Mouse (Mus musculus): ENCODE measurements around the gene Pspc1. TPM values are rescaled to one million over a fixed set of nuclear protein-coding genes. Genes with fewer than 3 reads are reported as not detected.

Pspc1 gene
- polyA plus RNA-seq, 2 experiments: 12.0 to 12.1 TPM

GRCm38 (mm10) chr14:56751282-56751681 is 26.8 kb downstream of the Pspc1 start:
- H3K4me1 ChIP-seq (replicated peaks; ENCODE audit: control insufficient read depth in 2 of 2, insufficient read depth in 2 of 2, low read length in 1 of 2): no peaks in the 10 kb centered on the region
- H3K9me3 ChIP-seq (ENCODE audit: control insufficient read depth, low read length): no peaks in the 10 kb centered on the region
- H3K27me3 ChIP-seq (ENCODE audit: control insufficient read depth, insufficient read depth, low read length): no peaks in the 10 kb centered on the region
- H3K9ac ChIP-seq (replicated peaks): no peak overlapping the region
- no peak overlapping the region for H3K4me2 ChIP-seq (ENCODE audit: low read depth)
- no peak for TF ChIP-seq EP300 (IDR thresholded peaks at IDR 0.05; ENCODE audit: low read depth)
- TF ChIP-seq CTCF (IDR thresholded peaks at IDR 0.05; ENCODE audit: low read depth): no peak
- H3K36me3 ChIP-seq (replicated peaks; ENCODE audit: control insufficient read depth, insufficient read depth, low read depth): peaks cover 39% of the 10 kb centered on the region
- WGBS (ENCODE audit: insufficient replicate concordance): 90% methylated on average over 4 of the region's 4 CpGs
- no peak for ATAC-seq (ENCODE audit: insufficient read depth)
- DNase-seq (ENCODE audit: low read depth in 3 of 3, low spot score in 3 of 3): no peak
- no peak overlapping the region for H3K4me3 ChIP-seq (ENCODE audit: insufficient read depth in 1 of 2, low read depth in 2 of 2, low read length in 2 of 2)
- H3K27ac ChIP-seq: no peak overlapping the region

GRCm38 (mm10) chr14:56740175-56740574 is 37.9 kb downstream of the Pspc1 start:
- no peak for DNase-seq (ENCODE audit: low read depth in 3 of 3, low spot score in 3 of 3)

GRCm38 (mm10) chr14:56726493-56726892 is 51.6 kb downstream of the Pspc1 start:
- DNase-seq (ENCODE audit: low read depth in 3 of 3, low spot score in 3 of 3) (no peak), ATAC-seq (ENCODE audit: insufficient read depth) (no peak)
- Histone ChIP-seq H3K4me1 (replicated peaks; ENCODE audit: control insufficient read depth in 2 of 2, insufficient read depth in 2 of 2, low read length in 1 of 2) (no peaks in the 10 kb centered on the region), H3K27me3 (ENCODE audit: control insufficient read depth, insufficient read depth, low read length) (no peaks in the 10 kb centered on the region), H3K4me3 (ENCODE audit: insufficient read depth in 1 of 2, low read depth in 2 of 2, low read length in 2 of 2) (no peak overlapping the region), H3K4me2 (ENCODE audit: low read depth) (no peak overlapping the region), H3K36me3 (replicated peaks; ENCODE audit: control insufficient read depth, insufficient read depth, low read depth) (peaks cover 5% of the 10 kb centered on the region; the same call in 1 of the 2 replicates), H3K9me3 (ENCODE audit: control insufficient read depth, low read length) (no peaks in the 10 kb centered on the region), H3K27ac (no peak overlapping the region), H3K9ac (replicated peaks) (no peak overlapping the region)
- TF ChIP-seq CTCF (IDR thresholded peaks at IDR 0.05; ENCODE audit: low read depth) (no peak), EP300 (IDR thresholded peaks at IDR 0.05; ENCODE audit: low read depth) (no peak)
- WGBS (ENCODE audit: insufficient replicate concordance): 20% methylated on average over 1 of the region's 1 CpGs

More at GRCm38 (mm10) chr14:56740175-56740574, 37.9 kb downstream of the Pspc1 start:
- Histone ChIP-seq H3K27ac (no peak overlapping the region), H3K36me3 (replicated peaks; ENCODE audit: control insufficient read depth, insufficient read depth, low read depth) (peaks cover 5% of the 10 kb centered on the region), H3K4me2 (ENCODE audit: low read depth) (no peak overlapping the region), H3K4me1 (replicated peaks; ENCODE audit: control insufficient read depth in 2 of 2, insufficient read depth in 2 of 2, low read length in 1 of 2) (no peaks in the 10 kb centered on the region), H3K4me3 (ENCODE audit: insufficient read depth in 1 of 2, low read depth in 2 of 2, low read length in 2 of 2) (no peak overlapping the region), H3K9me3 (ENCODE audit: control insufficient read depth, low read length) (no peaks in the 10 kb centered on the region), H3K9ac (replicated peaks) (no peak overlapping the region), H3K27me3 (ENCODE audit: control insufficient read depth, insufficient read depth, low read length) (no peaks in the 10 kb centered on the region)
- TF ChIP-seq CTCF (IDR thresholded peaks at IDR 0.05; ENCODE audit: low read depth) (peak; percentile 65), EP300 (IDR thresholded peaks at IDR 0.05; ENCODE audit: low read depth) (no peak)
- WGBS (ENCODE audit: insufficient replicate concordance): 83% methylated on average over 1 of the region's 1 CpGs
- no peak for ATAC-seq (ENCODE audit: insufficient read depth)

- no peak for DNase-seq (ENCODE audit: low read depth in 3 of 3, low spot score in 3 of 3)
- 71% methylated on average over 4 of the region's 4 CpGs for WGBS (ENCODE audit: insufficient replicate concordance)
- no peak overlapping the region for H3K4me2 ChIP-seq (ENCODE audit: low read depth)
- H3K4me1 ChIP-seq (replicated peaks; ENCODE audit: control insufficient read depth in 2 of 2, insufficient read depth in 2 of 2, low read length in 1 of 2): peaks cover 0 to 12% of the 10 kb centered on the region in 2 experiments; a peak in 2 of 4 replicates
- no peak for ATAC-seq (ENCODE audit: insufficient read depth)
- no peaks in the 10 kb centered on the region for H3K9me3 ChIP-seq (ENCODE audit: control insufficient read depth, low read length)
- H3K27me3 ChIP-seq (ENCODE audit: control insufficient read depth, insufficient read depth, low read length): no peaks in the 10 kb centered on the region
- no peak overlapping the region for H3K4me3 ChIP-seq (ENCODE audit: insufficient read depth in 1 of 2, low read depth in 2 of 2, low read length in 2 of 2)
- no peak overlapping the region for H3K27ac ChIP-seq
- no peak for TF ChIP-seq EP300 (IDR thresholded peaks at IDR 0.05; ENCODE audit: low read depth)
- TF ChIP-seq CTCF (IDR thresholded peaks at IDR 0.05; ENCODE audit: low read depth): no peak
- no peak overlapping the region for H3K9ac ChIP-seq (replicated peaks)
- peaks cover 5% of the 10 kb centered on the region for H3K36me3 ChIP-seq (replicated peaks; ENCODE audit: control insufficient read depth, insufficient read depth, low read depth)
These were observed 72.4 kb downstream of the Pspc1 start for GRCm38 (mm10) chr14:56705687-56706086.

- peaks cover 0 to 12% of the 10 kb centered on the region in 2 experiments; a peak in 2 of 4 replicates for H3K4me1 ChIP-seq (replicated peaks; ENCODE audit: control insufficient read depth in 2 of 2, insufficient read depth in 2 of 2, low read length in 1 of 2)
- peaks cover 25% of the 10 kb centered on the region for H3K36me3 ChIP-seq (replicated peaks; ENCODE audit: control insufficient read depth, insufficient read depth, low read depth)
- H3K4me2 ChIP-seq (ENCODE audit: low read depth): no peak overlapping the region
- H3K9me3 ChIP-seq (ENCODE audit: control insufficient read depth, low read length): no peaks in the 10 kb centered on the region
- peak; percentile 79 for ATAC-seq (ENCODE audit: insufficient read depth)
- no peak overlapping the region for H3K4me3 ChIP-seq (ENCODE audit: insufficient read depth in 1 of 2, low read depth in 2 of 2, low read length in 2 of 2)
- no peaks in the 10 kb centered on the region for H3K27me3 ChIP-seq (ENCODE audit: control insufficient read depth, insufficient read depth, low read length)
- TF ChIP-seq EP300 (IDR thresholded peaks at IDR 0.05; ENCODE audit: low read depth): peak; percentile 30; the same call in 1 of the 2 replicates
- TF ChIP-seq CTCF (IDR thresholded peaks at IDR 0.05; ENCODE audit: low read depth): no peak
- no peak overlapping the region for H3K9ac ChIP-seq (replicated peaks)
- 25% methylated on average over 4 of the region's 4 CpGs for WGBS (ENCODE audit: insufficient replicate concordance)
- no peak overlapping the region for H3K27ac ChIP-seq
- peak; percentile 29 to 52 (median 34) for DNase-seq (ENCODE audit: low read depth in 3 of 3, low spot score in 3 of 3)
These were observed 75.5 kb downstream of the Pspc1 start for GRCm38 (mm10) chr14:56702644-56703043.
